ENCODE assay signal across 8 mouse cellular contexts in genomic region chr2:167314491-167314890, GRCm38 (mm10). TPM values are rescaled to one million over a fixed set of nuclear protein-coding genes. Genes with fewer than 3 reads are reported as not detected.
DNase-seq lines count a peak whose midpoint lies in the region; ATAC-seq lines count a peak whose summit lies in the region.

No protein-coding gene starts in this region.

- H3K4me2 ChIP-seq in heart, embryonic 11.5 days, result no peak overlapping the region
- no peak overlapping the region for H3K4me2 ChIP-seq in midbrain, embryonic 11.5 days
- H3K4me2 ChIP-seq in neural tube, embryonic 15.5 days, result no peak overlapping the region

- no peaks in the 10 kb centered on the region for H3K27me3 ChIP-seq in heart, embryonic 11.5 days (ENCODE audit: control insufficient read depth, insufficient read depth, low read length)
- H3K27me3 ChIP-seq in midbrain, embryonic 10.5 days (ENCODE audit: low read depth, poor library complexity, severe bottlenecking), result no peaks in the 10 kb centered on the region
- no peaks in the 10 kb centered on the region for H3K27me3 ChIP-seq in midbrain, embryonic 11.5 days (ENCODE audit: control insufficient read depth, insufficient read depth, low read length)
- H3K27me3 ChIP-seq in limb, embryonic 10.5 days (ENCODE audit: low read depth, poor library complexity, severe bottlenecking), result no peaks in the 10 kb centered on the region
- H3K27me3 ChIP-seq in neural tube, embryonic 15.5 days (replicated peaks), result no peaks in the 10 kb centered on the region

- H3K9me3 ChIP-seq in heart, embryonic 11.5 days (replicated peaks; ENCODE audit: control insufficient read depth, low read length), result no peaks in the 10 kb centered on the region
- no peaks in the 10 kb centered on the region for H3K9me3 ChIP-seq in midbrain, embryonic 10.5 days (replicated peaks)
- no peaks in the 10 kb centered on the region for H3K9me3 ChIP-seq in midbrain, embryonic 11.5 days (ENCODE audit: control insufficient read depth, low read length)
- H3K9me3 ChIP-seq in limb, embryonic 10.5 days (replicated peaks), result no peaks in the 10 kb centered on the region
- no peaks in the 10 kb centered on the region for H3K9me3 ChIP-seq in neural tube, embryonic 15.5 days (replicated peaks)

- peaks cover 59% of the 10 kb centered on the region for H3K4me1 ChIP-seq in heart, embryonic 11.5 days (ENCODE audit: control insufficient read depth, insufficient read depth, low read length)
- peaks cover 31% of the 10 kb centered on the region for H3K4me1 ChIP-seq in midbrain, embryonic 10.5 days
- H3K4me1 ChIP-seq in midbrain, embryonic 11.5 days (ENCODE audit: control insufficient read depth, insufficient read depth, low read length), result no peaks in the 10 kb centered on the region
- H3K4me1 ChIP-seq in limb, embryonic 10.5 days, result peaks cover 31% of the 10 kb centered on the region
- H3K4me1 ChIP-seq in neural tube, embryonic 15.5 days, result peaks cover 54% of the 10 kb centered on the region

- no peak for ATAC-seq in heart, embryonic 11.5 days (replicated peaks; ENCODE audit: insufficient number of reproducible peaks, low FRiP score, low TSS enrichment)
- no peak for ATAC-seq in midbrain, embryonic 11.5 days (ENCODE audit: low FRiP score)
- no peak for ATAC-seq in neural tube, embryonic 15.5 days (ENCODE audit: low FRiP score)

- WGBS in heart, embryonic 11.5 days (ENCODE audit: insufficient replicate concordance), result 79% methylated on average over 8 of the region's 8 CpGs
- 93% methylated on average over 8 of the region's 8 CpGs for WGBS in midbrain, embryonic 10.5 days
- WGBS in midbrain, embryonic 11.5 days, result 90% methylated on average over 8 of the region's 8 CpGs
- 83% methylated on average over 8 of the region's 8 CpGs for WGBS in limb, embryonic 10.5 days
- 80% methylated on average over 8 of the region's 8 CpGs for WGBS in neural tube, embryonic 15.5 days

- H3K4me3 ChIP-seq in heart, embryonic 11.5 days (ENCODE audit: low read depth, low read length), result no peak overlapping the region
- H3K4me3 ChIP-seq in midbrain, embryonic 10.5 days, result no peak overlapping the region
- H3K4me3 ChIP-seq in midbrain, embryonic 11.5 days (ENCODE audit: low read depth, low read length), result no peak overlapping the region
- no peak overlapping the region for H3K4me3 ChIP-seq in limb, embryonic 10.5 days
- H3K4me3 ChIP-seq in neural tube, embryonic 15.5 days (replicated peaks), result no peak overlapping the region

- no peak overlapping the region for H3K9ac ChIP-seq in heart, embryonic 11.5 days (ENCODE audit: low read depth, low read length)
- no peak overlapping the region for H3K9ac ChIP-seq in midbrain, embryonic 11.5 days (ENCODE audit: low read length)
- H3K9ac ChIP-seq in neural tube, embryonic 15.5 days (replicated peaks), result no peak overlapping the region

- H3K27ac ChIP-seq in heart, embryonic 11.5 days (ENCODE audit: low read depth, low read length), result peak overlapping the region; percentile 62; the same call in 1 of the 2 replicates
- H3K27ac ChIP-seq in midbrain, embryonic 10.5 days (replicated peaks), result peak overlapping the region; percentile 23; the same call in 1 of the 2 replicates
- H3K27ac ChIP-seq in midbrain, embryonic 11.5 days (ENCODE audit: low read depth, low read length), result no peak overlapping the region
- H3K27ac ChIP-seq in limb, embryonic 10.5 days, result 0 out of 2 replicates have a peak overlapping the region, but pooled peaks have one; percentile 39
- H3K27ac ChIP-seq in neural tube, embryonic 15.5 days (replicated peaks), result peak overlapping the region; percentile 59

- DNase-seq in heart, adult 8-10 months (ENCODE audit: low spot score), result no peak
- no peak for DNase-seq in midbrain, embryonic 10.5 days (ENCODE audit: low spot score)
- DNase-seq in midbrain, embryonic 11.5 days (ENCODE audit: low spot score, missing footprints), result no peak
- no peak for DNase-seq in limb, embryonic 10.5 days (ENCODE audit: low spot score)
- DNase-seq in thymus, postnatal 10 days (ENCODE audit: low spot score in 2 of 2), result no peak
- no peak for DNase-seq in c-Kit-positive CD71-positive TER-119-positive erythroid progenitor cells, embryonic 14.5 days (ENCODE audit: low spot score)

- H3K36me3 ChIP-seq in heart, embryonic 11.5 days (ENCODE audit: control insufficient read depth, insufficient read depth, low read length), result no peaks in the 10 kb centered on the region; the same call in 1 of the 2 replicates
- H3K36me3 ChIP-seq in midbrain, embryonic 10.5 days, result 0 out of 2 replicates have a peak, but pooled peaks cover 5% of the 10 kb centered on the region
- H3K36me3 ChIP-seq in midbrain, embryonic 11.5 days (ENCODE audit: control insufficient read depth, insufficient read depth, low read length), result no peaks in the 10 kb centered on the region
- peaks cover 3% of the 10 kb centered on the region for H3K36me3 ChIP-seq in limb, embryonic 10.5 days
- peaks cover 3% of the 10 kb centered on the region; the same call in 1 of the 2 replicates for H3K36me3 ChIP-seq in neural tube, embryonic 15.5 days

RNA-seq across cellular contexts. Expression of gene B4galt5, which starts 34.5 kb away (rescaled TPM):
- polyA plus RNA-seq in heart, embryonic 11.5 days (2014; fragmentation: Nextera tagmentation; extraction: Ambion mirVana), result 16.1 and 24.5 TPM in 2 replicates
- 10 to 100 TPM in 3 of 4 experiments, 1 to 10 TPM in 1; 8.9 to 12.8 (median 11.6) TPM for total RNA-seq in heart, adult 8-10 months (2022)
- 9.1 and 9.9 TPM in 2 replicates for polyA plus RNA-seq in midbrain, embryonic 10.5 days (2016; fragmentation: Nextera tagmentation; extraction: Ambion mirVana)
- polyA plus RNA-seq in midbrain, embryonic 11.5 days (2014; fragmentation: Nextera tagmentation; extraction: Ambion mirVana), result 15.0 and 19.8 TPM in 2 replicates
- 10.3 and 11.3 TPM in 2 replicates for polyA plus RNA-seq in limb, embryonic 10.5 days (2016; fragmentation: Nextera tagmentation; extraction: Ambion mirVana)
- polyA plus RNA-seq in neural tube, embryonic 15.5 days (2015; fragmentation: Nextera tagmentation; extraction: Ambion mirVana), result 19.9 and 28.4 TPM in 2 replicates
